Mouse (Mus musculus) liver, embryonic 14.5 days (tissue): Measurements from ENCODE around the gene Gpc6.

Source experiments
- CTCF ChIP-seq: IDR thresholded peaks from 2 replicates; pipeline ENCODE4 v1.5.1; 2016; ENCODE audit warnings: antibody characterized with exemption, low read depth, control low read depth
- EP300 ChIP-seq: IDR thresholded peaks from 2 replicates; pipeline ENCODE4 v1.6.1; 2016; ENCODE audit warnings: antibody characterized with exemption, low read depth

- TF ChIP-seq EP300 (no peak), CTCF (no peak)
Measured at GRCm38 (mm10) chr14:117130334-117130733, 205.2 kb downstream of the Gpc6 start.
